Mouse (Mus musculus) 3134 (cell line): ENCODE results near the gene Gm10591.
"Not testable (repeated sequence)": the region's sequence is repeated elsewhere in the genome, so short reads cannot be mapped to it uniquely, and the experiment has no call there.

Experiments used
- DNase-seq: peaks from one replicate; pipeline ENCODE4 v3.0.0-alpha.2; 2011; ENCODE audit warnings: low spot score; ENCODE audit not compliant: insufficient read length; ENCODE audit errors: extremely low read depth

The Gm10591 gene

DNA sequence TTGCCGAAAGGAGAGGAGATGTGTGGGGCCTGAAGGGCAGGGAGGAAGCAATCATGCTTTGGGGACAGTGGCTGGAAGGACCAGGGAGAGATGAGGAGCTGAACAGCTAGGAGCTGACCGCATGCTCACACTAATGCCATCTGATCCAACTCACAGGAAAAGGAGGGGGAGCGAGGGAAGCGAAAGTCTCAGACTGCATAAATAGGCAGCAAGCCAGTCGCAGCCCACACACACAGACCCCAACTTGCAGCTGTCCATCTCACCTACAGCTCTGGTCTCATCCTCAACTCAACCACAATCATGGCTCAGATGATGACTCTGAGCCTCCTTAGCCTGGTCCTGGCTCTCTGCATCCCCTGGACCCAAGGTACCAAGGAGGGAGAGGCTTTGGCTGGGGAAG is at the start of gene Gm10591:
Gm10591 (plus strand) TSS at position 301 of the 400 bp plus-strand sequence.
- DNase-seq: not testable (repeated sequence)

DNA sequence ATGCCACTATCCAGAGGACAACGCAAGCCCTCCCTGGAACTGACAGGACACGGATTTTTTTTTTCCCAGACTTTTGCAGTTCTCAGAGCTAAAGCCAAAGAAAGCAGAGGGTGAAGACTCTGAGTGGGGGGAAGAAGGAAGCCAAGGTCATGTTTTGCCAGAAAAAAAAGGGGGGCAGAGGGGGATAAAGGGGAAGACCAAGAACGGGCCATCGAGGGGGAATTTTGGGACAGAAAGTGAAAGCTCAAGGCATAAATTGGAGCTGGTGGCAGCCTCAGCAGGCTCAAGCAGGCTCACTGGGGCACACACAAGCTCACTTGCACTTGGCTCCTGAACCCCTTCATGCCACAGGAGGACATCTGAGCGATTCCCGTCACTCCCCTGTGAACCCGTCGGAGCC is 17.4 kb downstream of the Gm10591 start, which contains the start of gene Gm2564:
Gm2564 (plus strand) TSS at position 301 of the 400 bp plus-strand sequence.
- DNase-seq: not testable (repeated sequence)

DNA sequence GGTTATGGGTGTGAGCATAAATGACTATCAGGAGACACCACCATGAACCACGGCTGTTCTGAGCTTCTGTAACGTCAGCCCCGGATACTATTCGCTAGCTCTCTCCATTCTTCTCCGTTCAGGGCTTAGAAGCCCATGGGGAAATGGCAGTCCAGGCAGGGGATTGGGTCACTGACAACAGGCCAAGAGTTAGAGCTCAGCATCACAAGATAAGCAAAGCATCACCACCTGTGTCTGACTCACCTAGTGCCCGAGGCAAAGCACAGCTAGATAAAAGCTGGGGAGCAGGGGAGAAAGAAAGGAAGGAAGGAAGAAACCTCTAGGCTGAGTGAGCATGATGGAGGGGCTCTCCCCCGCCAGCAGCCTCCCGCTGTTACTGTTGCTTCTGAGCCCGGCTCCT is 43.0 kb downstream of the Gm10591 start, which contains the start of gene Ccl27b:
Ccl27b (plus strand) TSS at position 301 of the 400 bp plus-strand sequence.
- DNase-seq: not testable (repeated sequence)

GRCm38 (mm10) chr4:42661793-42662192 is 49.8 kb downstream of the Gm10591 start, which contains the start of gene Il11ra2:
Gene Il11ra2, minus strand, starts transcription at chr4:42661893.
- not testable (repeated sequence) for DNase-seq
